Mouse (Mus musculus): ENCODE results near the gene Macf1. TPM values are rescaled to one million over a fixed set of nuclear protein-coding genes. Genes with fewer than 3 reads are reported as not detected.
"Not testable (repeated sequence)": the region's sequence is repeated elsewhere in the genome, so short reads cannot be mapped to it uniquely, and the experiment has no call there.

The Macf1 gene
- polyA plus RNA-seq, 1 experiment from 2014 or later = 71.0 TPM

DNA sequence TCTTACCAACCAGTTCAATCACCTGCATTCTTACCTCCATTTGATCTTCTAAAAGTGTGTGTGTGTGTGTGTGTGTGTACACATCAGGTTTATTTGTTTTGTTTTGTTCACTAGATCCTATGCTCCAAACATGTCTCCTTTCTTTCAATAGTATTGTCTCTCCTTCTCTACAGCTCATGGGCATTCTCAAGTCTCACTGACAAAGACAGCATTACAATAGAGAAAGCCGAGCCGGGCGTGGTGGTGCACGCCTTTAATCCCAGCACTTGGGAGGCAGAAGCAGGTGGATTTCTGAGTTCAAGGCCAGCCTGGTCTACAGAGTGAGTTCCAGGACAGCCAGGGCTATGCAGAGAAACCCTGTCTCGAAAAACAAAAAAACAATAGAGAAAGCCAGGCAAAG, 30.7 kb downstream of the Macf1 start:
- WGBS = 90% methylated on average over 5 of the region's 5 CpGs

GRCm38 (mm10) chr4:123652130-123652529, 32.0 kb downstream of the Macf1 start:
- Histone ChIP-seq H3K9me3 (ENCODE audit: control insufficient read depth, low read length) (no peaks in the 10 kb centered on the region), H3K27me3 (ENCODE audit: control insufficient read depth, insufficient read depth, low read length) (no peaks in the 10 kb centered on the region), H3K27ac (replicated peaks; ENCODE audit: low read depth, low read length) (no peak overlapping the region), H3K4me3 (ENCODE audit: low read depth, low read length) (no peak overlapping the region), H3K4me1 (ENCODE audit: control insufficient read depth, insufficient read depth, low read length) (no peaks in the 10 kb centered on the region), H3K4me2 (ENCODE audit: low read depth, severe bottlenecking) (no peak overlapping the region), H3K36me3 (ENCODE audit: control insufficient read depth, insufficient read depth, low read length) (no peaks in the 10 kb centered on the region), H3K9ac (ENCODE audit: low read length) (no peak overlapping the region)
- ATAC-seq (ENCODE audit: insufficient number of reproducible peaks, low FRiP score, low TSS enrichment, low read depth) (no peak), DNase-seq (ENCODE audit: low spot score) (no peak)
- 83% methylated on average over 3 of the region's 3 CpGs for WGBS

More for the DNA sequence above, 30.7 kb downstream of the Macf1 start:
- ATAC-seq (ENCODE audit: insufficient number of reproducible peaks, low FRiP score, low TSS enrichment, low read depth); DNase-seq (ENCODE audit: low spot score); H3K27ac ChIP-seq (replicated peaks; ENCODE audit: low read depth, low read length); H3K4me1 ChIP-seq (ENCODE audit: control insufficient read depth, insufficient read depth, low read length); H3K9me3 ChIP-seq (ENCODE audit: control insufficient read depth, low read length); H3K9ac ChIP-seq (ENCODE audit: low read length); H3K4me3 ChIP-seq (ENCODE audit: low read depth, low read length); H3K27me3 ChIP-seq (ENCODE audit: control insufficient read depth, insufficient read depth, low read length); H3K4me2 ChIP-seq (ENCODE audit: low read depth, severe bottlenecking); H3K36me3 ChIP-seq (ENCODE audit: control insufficient read depth, insufficient read depth, low read length): not testable (repeated sequence)

- Histone ChIP-seq H3K27ac (replicated peaks; ENCODE audit: low read depth, low read length) (no peak overlapping the region), H3K36me3 (ENCODE audit: control insufficient read depth, insufficient read depth, low read length) (no peaks in the 10 kb centered on the region), H3K9ac (ENCODE audit: low read length) (no peak overlapping the region), H3K4me2 (ENCODE audit: low read depth, severe bottlenecking) (no peak overlapping the region), H3K27me3 (ENCODE audit: control insufficient read depth, insufficient read depth, low read length) (no peaks in the 10 kb centered on the region), H3K4me3 (ENCODE audit: low read depth, low read length) (no peak overlapping the region), H3K4me1 (ENCODE audit: control insufficient read depth, insufficient read depth, low read length) (no peaks in the 10 kb centered on the region), H3K9me3 (ENCODE audit: control insufficient read depth, low read length) (no peaks in the 10 kb centered on the region)
- no peak for DNase-seq (ENCODE audit: low spot score)
- 88% methylated on average over 6 of the region's 6 CpGs for WGBS
- ATAC-seq (ENCODE audit: insufficient number of reproducible peaks, low FRiP score, low TSS enrichment, low read depth) = no peak
Measured at GRCm38 (mm10) chr4:123649131-123649530, 35.0 kb downstream of the Macf1 start.

- H3K4me1 ChIP-seq (ENCODE audit: control insufficient read depth, insufficient read depth, low read length) = no peaks in the 10 kb centered on the region
- 95% methylated on average over 4 of the region's 4 CpGs for WGBS
- no peak overlapping the region for H3K27ac ChIP-seq (replicated peaks; ENCODE audit: low read depth, low read length)
- H3K9me3 ChIP-seq (ENCODE audit: control insufficient read depth, low read length) = no peaks in the 10 kb centered on the region
- H3K36me3 ChIP-seq (ENCODE audit: control insufficient read depth, insufficient read depth, low read length) = no peaks in the 10 kb centered on the region
- no peak for ATAC-seq (ENCODE audit: insufficient number of reproducible peaks, low FRiP score, low TSS enrichment, low read depth)
- H3K4me3 ChIP-seq (ENCODE audit: low read depth, low read length) = no peak overlapping the region
- H3K4me2 ChIP-seq (ENCODE audit: low read depth, severe bottlenecking) = no peak overlapping the region
- DNase-seq (ENCODE audit: low spot score) = no peak
- H3K27me3 ChIP-seq (ENCODE audit: control insufficient read depth, insufficient read depth, low read length) = no peaks in the 10 kb centered on the region
- no peak overlapping the region for H3K9ac ChIP-seq (ENCODE audit: low read length)
Measured at GRCm38 (mm10) chr4:123647668-123648067, 36.5 kb downstream of the Macf1 start.

DNA sequence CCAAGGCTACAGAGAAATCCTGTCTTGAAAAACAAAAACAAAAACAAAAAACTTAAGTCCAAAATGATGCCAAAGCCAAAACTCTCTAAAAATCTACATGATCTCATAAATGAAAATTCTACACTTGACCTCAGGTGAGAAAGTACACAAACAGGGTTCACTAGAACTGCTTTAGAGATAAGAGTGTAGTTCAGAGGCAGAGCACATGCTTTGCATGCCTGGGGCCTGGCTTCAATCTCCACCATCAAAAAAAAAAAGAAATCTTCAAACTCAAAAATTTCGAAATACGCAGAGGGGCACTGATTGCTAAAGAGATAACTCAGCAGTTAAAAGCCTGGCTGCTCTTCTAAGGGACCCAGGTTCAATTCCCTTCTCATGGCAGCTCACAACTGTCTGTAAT, 37.1 kb downstream of the Macf1 start:
- Histone ChIP-seq H3K27ac (replicated peaks; ENCODE audit: low read depth, low read length) (no peak overlapping the region), H3K9me3 (ENCODE audit: control insufficient read depth, low read length) (no peaks in the 10 kb centered on the region), H3K4me2 (ENCODE audit: low read depth, severe bottlenecking) (no peak overlapping the region), H3K4me3 (ENCODE audit: low read depth, low read length) (no peak overlapping the region), H3K27me3 (ENCODE audit: control insufficient read depth, insufficient read depth, low read length) (no peaks in the 10 kb centered on the region), H3K36me3 (ENCODE audit: control insufficient read depth, insufficient read depth, low read length) (no peaks in the 10 kb centered on the region), H3K4me1 (ENCODE audit: control insufficient read depth, insufficient read depth, low read length) (no peaks in the 10 kb centered on the region), H3K9ac (ENCODE audit: low read length) (no peak overlapping the region)
- DNase-seq (ENCODE audit: low spot score) (no peak), ATAC-seq (ENCODE audit: insufficient number of reproducible peaks, low FRiP score, low TSS enrichment, low read depth) (no peak)
- WGBS = 93% methylated on average over 2 of the region's 2 CpGs

- H3K27me3 ChIP-seq (ENCODE audit: control insufficient read depth, insufficient read depth, low read length) = no peaks in the 10 kb centered on the region
- no peak overlapping the region for H3K27ac ChIP-seq (replicated peaks; ENCODE audit: low read depth, low read length)
- ATAC-seq (ENCODE audit: insufficient number of reproducible peaks, low FRiP score, low TSS enrichment, low read depth) = no peak
- DNase-seq (ENCODE audit: low spot score) = no peak
- H3K4me3 ChIP-seq (ENCODE audit: low read depth, low read length) = no peak overlapping the region
- H3K9ac ChIP-seq (ENCODE audit: low read length) = no peak overlapping the region
- H3K4me1 ChIP-seq (ENCODE audit: control insufficient read depth, insufficient read depth, low read length) = no peaks in the 10 kb centered on the region
- WGBS = 92% methylated on average over 3 of the region's 3 CpGs
- no peaks in the 10 kb centered on the region for H3K36me3 ChIP-seq (ENCODE audit: control insufficient read depth, insufficient read depth, low read length)
- no peaks in the 10 kb centered on the region for H3K9me3 ChIP-seq (ENCODE audit: control insufficient read depth, low read length)
- no peak overlapping the region for H3K4me2 ChIP-seq (ENCODE audit: low read depth, severe bottlenecking)
Measured at GRCm38 (mm10) chr4:123645246-123645845, 38.8 kb downstream of the Macf1 start.

DNA sequence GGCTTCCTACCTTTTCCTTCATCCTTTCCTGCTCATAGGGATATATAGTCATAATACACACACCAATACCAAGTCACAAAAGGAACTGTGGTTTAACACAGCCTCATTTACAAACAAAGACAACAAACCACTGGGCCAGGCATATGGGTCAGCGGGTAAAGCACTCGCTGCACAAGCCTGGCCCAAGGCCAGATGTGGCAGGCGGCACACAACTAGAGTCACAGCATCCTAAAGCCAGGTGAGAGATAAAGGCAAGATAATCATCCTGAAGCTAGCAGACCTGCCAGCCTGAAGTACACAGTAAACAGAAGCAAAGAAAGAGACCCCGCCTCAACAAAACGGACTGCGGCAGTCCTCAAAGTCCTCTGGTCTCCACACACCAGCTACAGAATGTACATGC, 40.6 kb downstream of the Macf1 start:
- H3K4me2 ChIP-seq (ENCODE audit: low read depth, severe bottlenecking) = no peak overlapping the region
- no peak overlapping the region for H3K4me3 ChIP-seq (ENCODE audit: low read depth, low read length)
- DNase-seq (ENCODE audit: low spot score) (no peak), ATAC-seq (ENCODE audit: insufficient number of reproducible peaks, low FRiP score, low TSS enrichment, low read depth) (no peak)
- H3K9ac ChIP-seq (ENCODE audit: low read length) = no peak overlapping the region
- no peaks in the 10 kb centered on the region for H3K27me3 ChIP-seq (ENCODE audit: control insufficient read depth, insufficient read depth, low read length)
- no peaks in the 10 kb centered on the region for H3K4me1 ChIP-seq (ENCODE audit: control insufficient read depth, insufficient read depth, low read length)
- no peaks in the 10 kb centered on the region for H3K36me3 ChIP-seq (ENCODE audit: control insufficient read depth, insufficient read depth, low read length)
- WGBS = 93% methylated on average over 6 of the region's 6 CpGs
- H3K27ac ChIP-seq (replicated peaks; ENCODE audit: low read depth, low read length) = no peak overlapping the region
- no peaks in the 10 kb centered on the region for H3K9me3 ChIP-seq (ENCODE audit: control insufficient read depth, low read length)

- no peaks in the 10 kb centered on the region for H3K9me3 ChIP-seq (ENCODE audit: control insufficient read depth, low read length)
- no peaks in the 10 kb centered on the region for H3K36me3 ChIP-seq (ENCODE audit: control insufficient read depth, insufficient read depth, low read length)
- 81% methylated on average over 5 of the region's 5 CpGs for WGBS
- no peak overlapping the region for H3K27ac ChIP-seq (replicated peaks; ENCODE audit: low read depth, low read length)
- no peaks in the 10 kb centered on the region for H3K4me1 ChIP-seq (ENCODE audit: control insufficient read depth, insufficient read depth, low read length)
- no peak overlapping the region for H3K4me3 ChIP-seq (ENCODE audit: low read depth, low read length)
- no peak overlapping the region for H3K9ac ChIP-seq (ENCODE audit: low read length)
- no peaks in the 10 kb centered on the region for H3K27me3 ChIP-seq (ENCODE audit: control insufficient read depth, insufficient read depth, low read length)
- no peak for ATAC-seq (ENCODE audit: insufficient number of reproducible peaks, low FRiP score, low TSS enrichment, low read depth)
- DNase-seq (ENCODE audit: low spot score) = no peak
- H3K4me2 ChIP-seq (ENCODE audit: low read depth, severe bottlenecking) = no peak overlapping the region
Measured at GRCm38 (mm10) chr4:123642877-123643276, 41.3 kb downstream of the Macf1 start.

- no peak overlapping the region for H3K27ac ChIP-seq (replicated peaks; ENCODE audit: low read depth, low read length)
- 86% methylated on average over 6 of the region's 6 CpGs for WGBS
- DNase-seq (ENCODE audit: low spot score) = no peak
Measured at GRCm38 (mm10) chr4:123637136-123637535, 47.0 kb downstream of the Macf1 start.

More at GRCm38 (mm10) chr4:123637136-123637535, 47.0 kb downstream of the Macf1 start:
- H3K4me3 ChIP-seq (ENCODE audit: low read depth, low read length) = no peak overlapping the region
- H3K9ac ChIP-seq (ENCODE audit: low read length) = no peak overlapping the region
- H3K27me3 ChIP-seq (ENCODE audit: control insufficient read depth, insufficient read depth, low read length) = no peaks in the 10 kb centered on the region
- no peak overlapping the region for H3K4me2 ChIP-seq (ENCODE audit: low read depth, severe bottlenecking)
- H3K36me3 ChIP-seq (ENCODE audit: control insufficient read depth, insufficient read depth, low read length) = no peaks in the 10 kb centered on the region
- no peak for ATAC-seq (ENCODE audit: insufficient number of reproducible peaks, low FRiP score, low TSS enrichment, low read depth)
- no peaks in the 10 kb centered on the region for H3K9me3 ChIP-seq (ENCODE audit: control insufficient read depth, low read length)
- no peaks in the 10 kb centered on the region for H3K4me1 ChIP-seq (ENCODE audit: control insufficient read depth, insufficient read depth, low read length)
